Mouse (Mus musculus) lung, postnatal 0 days (tissue): ENCODE measurements around the gene Ccdc148.

Source experiments
- CTCF ChIP-seq: IDR thresholded peaks from 2 replicates; pipeline ENCODE4 v1.5.1; 2016; ENCODE audit warnings: antibody characterized with exemption, mild to moderate bottlenecking
- EP300 ChIP-seq: IDR thresholded peaks from 2 replicates; pipeline ENCODE4 v1.6.1; 2016; ENCODE audit warnings: antibody characterized with exemption, mild to moderate bottlenecking, control low read depth

- TF ChIP-seq CTCF, result no peak
- no peak for TF ChIP-seq EP300
Observed at GRCm38 (mm10) chr2:59186966-59187365, 26.5 kb upstream of the Ccdc148 start.
